Mouse (Mus musculus) skeletal muscle tissue, adult 2 months (tissue): ENCODE measurements around the gene Coro1c.
A peak's percentile ranks its signal among the peaks of the same experiment; 100 is the strongest.
"Not testable (repeated sequence)": the region's sequence is repeated elsewhere in the genome, so short reads cannot be mapped to it uniquely, and the experiment has no call there.

Source experiments
- DNase-seq: peaks from one replicate; pipeline ENCODE4 v3.0.0-alpha.2; 2012; ENCODE audit warnings: low read depth, low spot score

Gene Coro1c

DNA sequence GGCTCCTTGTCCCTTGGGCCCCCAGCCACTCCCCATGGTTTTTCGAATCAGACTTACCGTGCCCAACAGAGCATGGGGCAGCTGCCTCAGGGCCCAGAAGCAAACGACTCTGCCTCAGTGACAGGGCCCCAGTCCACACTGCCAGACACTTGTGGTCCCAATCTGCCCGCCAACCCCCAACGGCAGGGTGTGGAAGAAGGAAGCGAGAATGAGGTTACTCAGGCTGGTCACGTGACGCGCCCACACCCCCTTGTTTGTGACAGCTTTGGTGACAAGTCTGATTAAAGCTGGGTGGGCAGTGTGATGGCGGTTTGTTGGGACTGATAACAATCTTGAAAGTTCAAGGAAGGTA is 78.3 kb downstream of the Coro1c start:
- DNase-seq: peak; percentile 55

GRCm38 (mm10) chr5:113829566-113830291 is 78.8 kb downstream of the Coro1c start:
- DNase-seq: no peak

DNA sequence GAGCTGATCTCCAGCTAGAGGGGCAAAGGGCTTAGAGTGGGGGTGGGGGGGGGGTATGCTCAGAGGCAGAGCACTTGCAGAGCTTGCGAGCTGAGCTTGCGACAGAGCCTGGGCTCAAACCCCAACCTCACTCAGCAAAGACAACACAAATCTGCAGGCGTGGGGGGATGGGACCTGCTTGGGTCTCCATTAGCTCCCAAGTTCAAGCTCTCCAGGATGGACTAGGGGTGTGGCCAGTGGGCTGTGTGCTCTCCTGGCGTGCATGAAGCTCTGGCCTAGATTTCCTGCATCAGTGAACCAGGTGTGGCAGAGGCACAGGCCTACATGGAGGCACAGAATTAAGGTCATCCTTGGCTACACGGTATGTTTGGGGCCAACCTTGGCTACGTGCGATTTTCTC is 80.1 kb downstream of the Coro1c start:
- no peak for DNase-seq

- DNase-seq: no peak
Observed at GRCm38 (mm10) chr5:113827991-113828411, 80.6 kb downstream of the Coro1c start.

- no peak for DNase-seq
Observed at GRCm38 (mm10) chr5:113826619-113827018, 81.9 kb downstream of the Coro1c start.

- no peak for DNase-seq
Observed at GRCm38 (mm10) chr5:113825558-113825957, 83.0 kb downstream of the Coro1c start.

DNA sequence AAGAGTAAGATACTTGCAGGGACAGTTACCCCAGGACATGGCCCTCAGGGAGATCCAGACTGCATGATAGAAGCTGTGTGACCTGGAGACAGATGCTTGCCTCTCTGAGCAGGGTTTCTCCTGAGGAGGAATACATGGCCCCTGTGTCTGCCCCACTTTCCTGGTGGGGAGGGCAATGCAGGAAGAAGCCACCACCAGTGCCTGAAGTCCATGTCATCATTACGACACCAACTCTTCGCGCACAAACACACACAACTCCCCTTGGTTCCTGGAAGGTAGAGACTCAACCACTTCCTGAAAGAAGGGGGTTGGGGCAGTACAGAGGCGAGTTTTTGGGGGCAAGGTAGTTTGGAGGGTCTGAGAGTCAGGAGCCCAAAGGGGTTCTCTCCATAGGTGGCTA is 84.3 kb downstream of the Coro1c start:
- no peak for DNase-seq

- DNase-seq: no peak
Observed at GRCm38 (mm10) chr5:113818572-113818971, 90.0 kb downstream of the Coro1c start.

DNA sequence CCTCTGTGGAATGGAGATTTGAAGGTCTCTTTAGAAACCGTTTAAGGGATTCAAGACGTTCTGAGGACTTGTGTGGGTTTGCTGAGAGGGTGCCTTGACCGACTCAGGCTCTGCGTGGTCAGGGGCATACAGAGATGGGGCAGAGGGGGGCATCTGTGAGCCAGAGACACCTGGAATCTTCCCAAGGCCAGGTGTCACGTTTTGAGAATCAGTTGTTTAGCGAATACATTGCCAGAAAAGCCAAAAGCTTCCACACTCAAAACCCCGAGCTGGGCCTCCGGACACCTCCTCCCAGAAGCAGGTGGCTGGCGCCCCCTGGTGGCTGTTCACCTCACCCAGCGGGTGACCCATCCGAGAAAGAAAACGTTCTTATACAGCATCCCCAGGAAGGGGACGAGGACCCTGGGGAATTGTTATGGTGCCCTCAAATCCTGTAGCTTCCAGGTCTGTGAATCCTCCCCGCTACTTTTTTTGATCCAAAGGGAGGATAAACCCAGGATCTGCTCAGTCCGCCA is 92.9 kb downstream of the Coro1c start:
- peak; percentile 59 for DNase-seq

GRCm38 (mm10) chr5:113815041-113815389 is 93.5 kb downstream of the Coro1c start:
- no peak for DNase-seq

DNA sequence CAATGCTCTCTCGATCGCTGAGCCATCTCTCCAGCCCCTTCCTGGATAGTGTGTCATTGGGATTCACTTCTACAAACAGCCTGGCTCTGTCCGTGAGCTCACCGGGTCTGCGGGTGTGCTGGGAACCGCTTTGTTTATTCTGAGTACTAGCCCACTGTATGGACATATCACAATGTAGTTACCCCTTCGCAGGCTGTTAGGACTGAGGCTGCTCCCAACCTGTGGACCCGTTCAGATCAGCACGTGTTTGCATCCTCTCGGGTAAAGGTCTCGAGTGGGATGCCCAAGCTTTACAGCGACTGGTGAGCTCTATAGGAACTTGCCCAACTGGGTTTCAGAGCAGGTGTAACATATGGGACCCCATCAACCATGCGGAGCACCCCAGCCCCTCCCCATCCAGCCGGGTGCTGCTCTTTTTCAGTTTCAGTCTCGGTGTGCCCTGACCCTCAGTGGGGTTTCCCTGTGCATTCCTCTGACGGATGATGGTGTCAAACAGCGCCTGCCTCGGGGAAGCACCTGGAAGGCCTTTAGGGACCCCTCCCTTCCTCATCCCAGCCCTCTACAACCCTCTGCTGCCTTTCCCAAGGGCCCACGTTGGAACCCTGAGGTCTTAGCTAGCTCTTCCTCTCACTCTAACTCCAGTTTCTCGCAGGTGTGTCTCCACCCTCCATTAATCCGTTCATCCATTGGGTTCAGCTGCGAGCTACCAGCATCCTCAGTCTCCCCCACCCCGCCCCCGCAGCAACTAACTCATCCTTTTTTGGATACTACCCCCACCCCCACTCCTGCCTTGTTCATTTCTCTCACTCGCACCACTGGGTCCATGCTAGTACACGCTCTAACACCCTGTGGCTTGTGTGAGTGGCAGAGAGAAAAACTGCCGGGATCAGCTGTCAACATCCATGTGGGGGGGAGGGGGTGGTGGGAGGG is 94.2 kb downstream of the Coro1c start:
- DNase-seq: no peak

- no peak for DNase-seq
Observed at GRCm38 (mm10) chr5:113813608-113814007, 95.0 kb downstream of the Coro1c start.

DNA sequence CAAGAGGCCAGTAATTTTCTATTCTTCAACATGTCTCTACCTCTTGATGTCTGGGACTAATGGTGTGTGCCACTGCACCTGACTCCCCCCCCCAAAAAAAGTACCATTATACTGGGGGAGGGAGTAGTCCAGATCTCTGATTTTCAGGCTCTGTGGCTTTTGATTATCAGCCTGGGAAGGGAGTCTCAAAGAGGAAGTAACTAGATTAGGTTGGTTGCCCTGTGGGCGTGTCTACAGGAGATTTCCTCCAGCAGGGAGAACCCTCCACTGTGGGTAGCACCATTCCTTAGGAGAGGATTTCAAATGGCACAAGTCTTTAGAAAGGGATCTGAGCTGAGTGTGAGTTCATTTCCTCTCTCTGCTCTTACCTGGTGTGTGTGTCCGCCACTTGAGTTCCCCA is 95.9 kb downstream of the Coro1c start:
- no peak for DNase-seq

DNA sequence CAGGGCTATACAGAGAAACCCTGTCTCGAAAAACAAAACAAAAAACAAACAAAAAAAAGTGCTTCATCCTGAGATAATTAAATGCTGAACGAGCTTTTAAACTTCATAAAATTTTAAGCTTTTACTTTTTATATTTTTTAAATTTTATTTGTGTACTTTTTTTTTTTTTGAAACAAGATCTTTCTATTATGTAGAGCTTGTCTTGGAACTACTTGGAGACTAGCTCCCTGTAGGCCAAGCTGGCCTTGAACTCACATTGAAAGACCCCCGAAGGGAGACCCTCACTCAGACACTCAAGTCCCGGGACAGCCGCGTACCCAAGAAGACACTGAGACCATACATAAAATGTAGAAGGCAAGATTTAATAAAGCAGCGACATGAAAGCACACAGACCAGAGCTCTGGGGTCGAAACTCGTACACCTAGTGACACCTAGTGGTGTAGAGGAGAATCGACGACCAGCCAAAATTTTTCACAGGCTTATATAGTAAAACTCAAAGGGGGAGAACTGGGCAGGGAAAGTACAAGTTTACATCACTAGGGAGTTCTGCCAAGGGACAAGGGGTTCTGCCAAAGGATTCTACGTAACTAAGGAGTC is 96.6 kb downstream of the Coro1c start:
- not testable (repeated sequence) for DNase-seq

DNA sequence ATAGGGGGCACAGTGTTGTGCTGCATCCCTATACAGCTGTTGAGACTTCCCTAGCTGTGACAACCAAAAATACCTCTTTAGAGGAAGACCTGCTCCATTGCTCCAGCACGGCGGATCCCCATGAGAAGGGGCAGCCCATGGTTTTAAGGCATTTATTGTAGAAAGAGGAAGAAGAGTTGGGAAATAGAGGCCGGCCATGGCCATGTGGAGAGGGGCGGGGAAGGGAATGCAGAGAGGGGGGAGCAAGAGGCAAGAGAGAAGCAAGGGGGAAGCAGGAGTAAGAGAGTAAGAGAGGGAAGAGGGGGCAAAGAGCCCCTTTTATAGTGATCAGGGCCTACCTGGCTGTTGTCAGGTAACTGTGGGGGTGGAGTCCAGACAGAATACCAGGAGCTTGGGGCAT is 98.4 kb downstream of the Coro1c start:
- no peak for DNase-seq

GRCm38 (mm10) chr5:113808177-113808576 is 100.4 kb downstream of the Coro1c start:
- no peak for DNase-seq

GRCm38 (mm10) chr5:113807712-113808111 is 100.8 kb downstream of the Coro1c start:
- no peak for DNase-seq

- DNase-seq: no peak
Observed at GRCm38 (mm10) chr5:113806414-113806813, 102.1 kb downstream of the Coro1c start.

GRCm38 (mm10) chr5:113805301-113805700 is 103.3 kb downstream of the Coro1c start:
- DNase-seq: no peak

- DNase-seq: no peak
Observed at GRCm38 (mm10) chr5:113804395-113804966, 104.1 kb downstream of the Coro1c start.

- DNase-seq: peak; percentile 61
Observed at GRCm38 (mm10) chr5:113800280-113800679, 108.3 kb downstream of the Coro1c start, which contains the start of gene Tmem119. TSS of gene Tmem119 (minus strand) at chr5:113800516.

- no peak for DNase-seq
Observed at GRCm38 (mm10) chr5:113799691-113800090, 108.9 kb downstream of the Coro1c start.
